Mouse (Mus musculus): ENCODE measurements at regions not wholly inside any gene's neighbourhood (a gene's known extent, or its start where the extent isn't known, plus 50 kb on each side); places are given as distances from the start of the nearest gene placed in this dataset.

DNA sequence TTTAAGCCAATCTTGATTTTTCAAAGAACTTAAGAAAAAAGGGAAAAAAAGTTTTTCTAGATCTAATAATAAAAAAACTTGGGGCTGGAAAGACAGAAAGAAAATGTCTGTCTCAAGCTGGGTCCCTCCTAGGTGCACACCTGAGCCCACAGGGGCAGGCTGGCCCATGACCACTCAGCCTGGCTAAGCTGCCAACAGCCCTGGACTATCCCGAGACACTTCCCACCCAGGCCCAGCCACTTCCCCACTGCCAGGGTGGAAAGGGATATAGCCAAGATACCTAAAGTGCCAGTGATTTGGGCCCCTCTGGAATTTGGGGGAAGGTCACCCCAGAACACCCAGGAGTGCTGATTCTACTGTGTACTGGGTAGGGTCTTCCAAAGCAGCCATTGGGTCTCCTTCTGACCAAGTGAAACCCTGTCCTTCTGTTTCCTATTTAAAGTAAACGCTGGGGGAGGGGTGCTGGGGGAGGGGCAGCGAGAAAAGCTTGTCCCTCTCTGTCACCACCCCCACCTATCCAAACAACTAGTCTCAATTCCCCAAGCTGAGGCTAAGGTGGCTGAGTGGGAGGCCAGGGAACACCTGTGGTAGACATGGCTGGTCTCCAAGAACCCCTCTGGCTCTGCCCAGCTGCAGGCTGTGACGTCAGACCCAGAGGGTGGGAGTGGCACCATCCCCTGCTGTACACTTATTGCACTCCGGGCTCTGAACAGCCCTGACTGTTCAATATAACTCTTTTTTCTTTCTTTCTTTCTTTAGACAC is 62.6 kb downstream of the Mcfd2 start:
- DNase-seq (ENCODE audit: low spot score): no peak

- peak; percentile 53 for DNase-seq (ENCODE audit: low spot score)
Measured at GRCm38 (mm10) chr17:87202490-87202889, 63.2 kb downstream of the Mcfd2 start.

DNA sequence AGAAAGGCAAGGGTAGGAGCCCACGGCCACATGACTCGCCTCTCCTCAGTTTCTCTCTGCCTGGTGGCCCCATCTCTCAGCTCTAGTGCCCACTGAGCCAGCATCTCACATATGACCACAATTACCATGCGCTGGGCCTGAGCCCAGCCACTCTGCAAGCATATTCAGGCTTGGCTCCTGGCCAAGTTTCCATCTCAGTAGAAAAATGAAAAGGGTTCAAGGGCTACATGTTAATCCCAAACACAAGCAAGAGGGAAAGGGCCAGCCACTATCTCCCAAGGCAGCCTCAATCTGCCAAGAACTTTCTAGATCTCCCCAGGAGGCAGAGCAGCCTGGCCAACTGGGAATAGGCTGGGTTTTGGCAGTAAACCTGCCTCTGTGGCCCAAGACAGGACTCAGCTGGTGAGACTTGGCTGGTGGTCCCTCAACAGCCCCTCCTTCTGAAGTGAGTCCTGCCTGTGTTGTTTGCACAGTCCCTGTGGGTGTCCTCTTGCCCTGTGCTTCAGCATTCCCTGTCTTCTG is 65.0 kb downstream of the Mcfd2 start:
- no peak for DNase-seq (ENCODE audit: low spot score)

GRCm38 (mm10) chr17:87200134-87200533 is 65.6 kb downstream of the Mcfd2 start:
- DNase-seq (ENCODE audit: low spot score): no peak

- no peak for DNase-seq (ENCODE audit: low spot score)
Measured at GRCm38 (mm10) chr17:87199134-87199533, 66.6 kb downstream of the Mcfd2 start.

- no peak for DNase-seq (ENCODE audit: low spot score)
Measured at GRCm38 (mm10) chr17:87197434-87197833, 68.3 kb downstream of the Mcfd2 start.

DNA sequence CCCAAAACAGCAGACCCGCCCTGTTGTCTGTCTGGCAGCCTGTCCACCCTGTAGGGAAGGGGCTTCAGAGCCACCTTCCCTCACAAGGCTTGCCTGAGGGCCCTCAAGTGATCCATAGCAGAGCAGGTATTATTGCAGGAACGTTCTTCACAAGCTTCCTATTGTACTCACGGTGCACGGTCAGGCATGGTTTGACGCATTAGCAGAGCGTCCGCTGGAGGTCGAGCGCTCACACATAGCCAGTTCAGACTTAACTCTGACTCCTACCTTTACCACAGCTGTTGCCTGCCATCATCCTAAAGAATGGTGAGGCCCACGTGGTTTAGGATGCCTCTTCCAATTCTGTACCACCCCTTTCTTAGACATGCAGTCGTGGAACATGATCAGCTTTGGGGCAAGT is 71.1 kb downstream of the Mcfd2 start:
- no peak for DNase-seq (ENCODE audit: low spot score)

DNA sequence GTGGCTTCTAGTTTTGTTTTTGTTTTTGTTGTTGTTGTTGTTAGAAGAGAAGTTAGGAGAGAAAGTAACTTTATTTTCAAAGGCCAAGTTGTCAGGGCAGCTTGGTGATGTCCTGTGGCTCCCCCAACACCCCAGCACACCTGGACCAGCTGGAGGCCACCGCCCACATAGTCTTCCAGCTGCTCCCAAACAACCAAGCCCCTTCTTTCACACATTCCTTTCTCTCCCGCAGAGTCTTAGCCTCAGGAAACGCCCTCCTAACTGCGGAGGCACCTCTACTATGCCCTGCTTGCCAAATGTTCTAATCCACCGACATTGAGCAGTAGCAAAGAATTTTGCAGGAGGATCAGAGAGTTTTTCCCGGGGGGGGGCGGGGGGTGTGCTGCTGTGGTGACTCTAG is 72.3 kb downstream of the Mcfd2 start:
- no peak for DNase-seq (ENCODE audit: low spot score)

DNA sequence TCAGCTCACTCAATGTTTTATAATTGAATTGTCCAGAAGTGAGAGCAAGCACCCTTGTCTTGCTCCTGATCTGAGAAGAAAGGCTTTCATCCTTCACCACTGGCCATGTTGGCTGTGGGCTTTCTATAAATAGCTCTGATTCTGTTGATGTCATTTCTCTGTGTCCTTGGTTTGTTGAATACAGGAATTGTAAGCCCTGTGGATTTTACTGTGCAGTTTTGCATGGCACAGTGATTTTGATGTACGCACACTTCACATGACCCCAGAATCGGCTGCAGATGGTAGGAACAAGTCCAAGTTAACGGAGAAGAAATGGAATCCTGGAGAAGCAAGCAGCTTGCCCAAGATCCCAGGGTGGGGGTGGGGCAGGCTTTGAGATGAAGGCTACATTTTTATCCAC is 76.1 kb downstream of the Mcfd2 start:
- DNase-seq (ENCODE audit: low spot score): no peak

All from urinary bladder, postnatal 25 days (tissue).